Mouse (Mus musculus): ENCODE measurements around the gene Map10. TPM values are rescaled to one million over a fixed set of nuclear protein-coding genes. Genes with fewer than 3 reads are reported as not detected.

Map10 gene
- polyA plus RNA-seq, 1 experiment, result 14.0 TPM

- Histone ChIP-seq H3K27me3 (ENCODE audit: control insufficient read depth, insufficient read depth, low read length) (no peaks in the 10 kb centered on the region), H3K27ac (ENCODE audit: control insufficient read depth, insufficient read depth, low read depth, low read length) (no peak overlapping the region), H3K4me3 (ENCODE audit: control insufficient read depth, low read depth, low read length) (no peak overlapping the region), H3K4me1 (ENCODE audit: control insufficient read depth, insufficient read depth, low read length) (no peaks in the 10 kb centered on the region), H3K36me3 (ENCODE audit: control insufficient read depth, insufficient read depth, low read length) (no peaks in the 10 kb centered on the region)
- TF ChIP-seq CTCF (IDR thresholded peaks at IDR 0.05; ENCODE audit: control insufficient read depth, insufficient read depth, insufficient replicate concordance, low read depth, low read length) (no peak), POLR2A (IDR thresholded peaks at IDR 0.05; ENCODE audit: control insufficient read depth, low read depth, low read length) (no peak)
Observed at GRCm38 (mm10) chr8:125640766-125641165, 28.9 kb upstream of the Map10 start.

GRCm38 (mm10) chr8:125641808-125642207 lies 27.8 kb upstream of the Map10 start:
- Histone ChIP-seq H3K4me1 (ENCODE audit: control insufficient read depth, insufficient read depth, low read length) (no peaks in the 10 kb centered on the region), H3K36me3 (ENCODE audit: control insufficient read depth, insufficient read depth, low read length) (no peaks in the 10 kb centered on the region), H3K27me3 (ENCODE audit: control insufficient read depth, insufficient read depth, low read length) (no peaks in the 10 kb centered on the region), H3K27ac (ENCODE audit: control insufficient read depth, insufficient read depth, low read depth, low read length) (no peak overlapping the region), H3K4me3 (ENCODE audit: control insufficient read depth, low read depth, low read length) (no peak overlapping the region)
- no peak for TF ChIP-seq CTCF (IDR thresholded peaks at IDR 0.05; ENCODE audit: control insufficient read depth, insufficient read depth, insufficient replicate concordance, low read depth, low read length)
- no peak for TF ChIP-seq POLR2A (IDR thresholded peaks at IDR 0.05; ENCODE audit: control insufficient read depth, low read depth, low read length)

GRCm38 (mm10) chr8:125645757-125646478 lies 23.7 kb upstream of the Map10 start:
- H3K27ac ChIP-seq (ENCODE audit: control insufficient read depth, insufficient read depth, low read depth, low read length), result no peak overlapping the region
- no peaks in the 10 kb centered on the region for H3K27me3 ChIP-seq (ENCODE audit: control insufficient read depth, insufficient read depth, low read length)
- no peak for TF ChIP-seq POLR2A (IDR thresholded peaks at IDR 0.05; ENCODE audit: control insufficient read depth, low read depth, low read length)
- TF ChIP-seq CTCF (IDR thresholded peaks at IDR 0.05; ENCODE audit: control insufficient read depth, insufficient read depth, insufficient replicate concordance, low read depth, low read length), result no peak
- no peaks in the 10 kb centered on the region for H3K4me1 ChIP-seq (ENCODE audit: control insufficient read depth, insufficient read depth, low read length)
- no peaks in the 10 kb centered on the region for H3K36me3 ChIP-seq (ENCODE audit: control insufficient read depth, insufficient read depth, low read length)
- H3K4me3 ChIP-seq (ENCODE audit: control insufficient read depth, low read depth, low read length), result no peak overlapping the region

- TF ChIP-seq POLR2A (IDR thresholded peaks at IDR 0.05; ENCODE audit: control insufficient read depth, low read depth, low read length), result no peak
- no peak for TF ChIP-seq CTCF (IDR thresholded peaks at IDR 0.05; ENCODE audit: control insufficient read depth, insufficient read depth, insufficient replicate concordance, low read depth, low read length)
- Histone ChIP-seq H3K27me3 (ENCODE audit: control insufficient read depth, insufficient read depth, low read length) (no peaks in the 10 kb centered on the region), H3K27ac (ENCODE audit: control insufficient read depth, insufficient read depth, low read depth, low read length) (no peak overlapping the region), H3K36me3 (ENCODE audit: control insufficient read depth, insufficient read depth, low read length) (no peaks in the 10 kb centered on the region), H3K4me1 (ENCODE audit: control insufficient read depth, insufficient read depth, low read length) (no peaks in the 10 kb centered on the region), H3K4me3 (ENCODE audit: control insufficient read depth, low read depth, low read length) (no peak overlapping the region)
Observed at GRCm38 (mm10) chr8:125649447-125649846, 20.2 kb upstream of the Map10 start.

- Histone ChIP-seq H3K4me1 (ENCODE audit: control insufficient read depth, insufficient read depth, low read length) (no peaks in the 10 kb centered on the region), H3K36me3 (ENCODE audit: control insufficient read depth, insufficient read depth, low read length) (no peaks in the 10 kb centered on the region), H3K27me3 (ENCODE audit: control insufficient read depth, insufficient read depth, low read length) (no peaks in the 10 kb centered on the region), H3K4me3 (ENCODE audit: control insufficient read depth, low read depth, low read length) (no peak overlapping the region), H3K27ac (ENCODE audit: control insufficient read depth, insufficient read depth, low read depth, low read length) (no peak overlapping the region)
- no peak for TF ChIP-seq POLR2A (IDR thresholded peaks at IDR 0.05; ENCODE audit: control insufficient read depth, low read depth, low read length)
- no peak for TF ChIP-seq CTCF (IDR thresholded peaks at IDR 0.05; ENCODE audit: control insufficient read depth, insufficient read depth, insufficient replicate concordance, low read depth, low read length)
Observed at GRCm38 (mm10) chr8:125654821-125655220, 14.8 kb upstream of the Map10 start.

- Histone ChIP-seq H3K4me1 (ENCODE audit: control insufficient read depth, insufficient read depth, low read length) (no peaks in the 10 kb centered on the region), H3K36me3 (ENCODE audit: control insufficient read depth, insufficient read depth, low read length) (no peaks in the 10 kb centered on the region), H3K27me3 (ENCODE audit: control insufficient read depth, insufficient read depth, low read length) (no peaks in the 10 kb centered on the region), H3K4me3 (ENCODE audit: control insufficient read depth, low read depth, low read length) (no peak overlapping the region), H3K27ac (ENCODE audit: control insufficient read depth, insufficient read depth, low read depth, low read length) (no peak overlapping the region)
- TF ChIP-seq CTCF (IDR thresholded peaks at IDR 0.05; ENCODE audit: control insufficient read depth, insufficient read depth, insufficient replicate concordance, low read depth, low read length) (no peak), POLR2A (IDR thresholded peaks at IDR 0.05; ENCODE audit: control insufficient read depth, low read depth, low read length) (no peak)
Observed at GRCm38 (mm10) chr8:125658508-125658907, 11.1 kb upstream of the Map10 start.

GRCm38 (mm10) chr8:125658926-125659325 lies 10.7 kb upstream of the Map10 start:
- no peaks in the 10 kb centered on the region for H3K27me3 ChIP-seq (ENCODE audit: control insufficient read depth, insufficient read depth, low read length)

More at GRCm38 (mm10) chr8:125658926-125659325, 10.7 kb upstream of the Map10 start:
- Histone ChIP-seq H3K4me1 (ENCODE audit: control insufficient read depth, insufficient read depth, low read length) (no peaks in the 10 kb centered on the region), H3K4me3 (ENCODE audit: control insufficient read depth, low read depth, low read length) (no peak overlapping the region), H3K27ac (ENCODE audit: control insufficient read depth, insufficient read depth, low read depth, low read length) (no peak overlapping the region), H3K36me3 (ENCODE audit: control insufficient read depth, insufficient read depth, low read length) (no peaks in the 10 kb centered on the region)
- TF ChIP-seq POLR2A (IDR thresholded peaks at IDR 0.05; ENCODE audit: control insufficient read depth, low read depth, low read length) (no peak), CTCF (IDR thresholded peaks at IDR 0.05; ENCODE audit: control insufficient read depth, insufficient read depth, insufficient replicate concordance, low read depth, low read length) (no peak)
